Mouse (Mus musculus) kidney, embryonic 16.5 days (tissue): ENCODE measurements around the gene Dpp8. TPM values are rescaled to one million over a fixed set of nuclear protein-coding genes. Genes with fewer than 3 reads are reported as not detected.
"Not testable (repeated sequence)": the region's sequence is repeated elsewhere in the genome, so short reads cannot be mapped to it uniquely, and the experiment has no call there.

Experiments used
- ATAC-seq: fragments of 200-750 bp; cut with Nextera tagmentation; 2 replicates; pipeline ENCODE4 v1.8.0; 2017; ENCODE audit warnings: moderate TSS enrichment; ENCODE audit not compliant: low FRiP score, low TSS enrichment
- H3K27ac ChIP-seq: fragments of 300-500 bp; sonication (generic); 2 replicates; pipeline ENCODE4 v1.5.1; 2014; ENCODE audit warnings: low read length
- H3K27me3 ChIP-seq: fragments of 300-500 bp; sonication (generic); 2 replicates; pipeline ENCODE4 v1.6.1; 2014; ENCODE audit warnings: low read length, control low read depth, mixed read lengths; ENCODE audit not compliant: insufficient read depth
- H3K36me3 ChIP-seq: fragments of 300-500 bp; sonication (generic); 2 replicates; pipeline ENCODE4 v1.6.1; 2014; ENCODE audit warnings: low read length, control low read depth, mixed read lengths; ENCODE audit not compliant: insufficient read depth
- H3K4me1 ChIP-seq: fragments of 300-500 bp; sonication (generic); 2 replicates; pipeline ENCODE4 v1.6.1; 2014; ENCODE audit warnings: low read length, control low read depth, mixed read lengths; ENCODE audit not compliant: insufficient read depth
- H3K4me2 ChIP-seq: fragments of 300-500 bp; sonication (generic); replicated peaks from 2 replicates; pipeline ENCODE4 v1.6.1; 2014; ENCODE audit warnings: low read depth, low read length
- H3K4me3 ChIP-seq: fragments of 300-500 bp; sonication (generic); 2 replicates; pipeline ENCODE4 v1.5.1; 2014; ENCODE audit warnings: mild to moderate bottlenecking, low read length
- H3K9ac ChIP-seq: fragments of 300-500 bp; sonication (generic); replicated peaks from 2 replicates; pipeline ENCODE4 v1.6.1; 2014; ENCODE audit warnings: low read length
- H3K9me3 ChIP-seq: fragments of 300-500 bp; sonication (generic); 2 replicates; pipeline ENCODE4 v1.6.1; 2016; ENCODE audit warnings: low read length, control low read depth
- WGBS: fragments of 180-500 bp; shearing (Covaris S2); extraction: QIAGEN DNeasy Blood & Tissue Kit; methylation state at CpG from one replicate; pipeline ENCODE4 v1.1.7; 2014; 5-methylcytosine and 5-hydroxymethylcytosine counted together
- polyA plus RNA-seq: library from polyadenylated mRNA; unstranded; fragments of >200 nt; fragmentation: Nextera tagmentation; extraction: Ambion mirVana; gene quantifications from 2 replicates; pipeline ENCODE4 v1.2.1, GENCODE M21; 2015

The Dpp8 gene
- 37.7 and 39.5 TPM in 2 replicates for polyA plus RNA-seq

DNA sequence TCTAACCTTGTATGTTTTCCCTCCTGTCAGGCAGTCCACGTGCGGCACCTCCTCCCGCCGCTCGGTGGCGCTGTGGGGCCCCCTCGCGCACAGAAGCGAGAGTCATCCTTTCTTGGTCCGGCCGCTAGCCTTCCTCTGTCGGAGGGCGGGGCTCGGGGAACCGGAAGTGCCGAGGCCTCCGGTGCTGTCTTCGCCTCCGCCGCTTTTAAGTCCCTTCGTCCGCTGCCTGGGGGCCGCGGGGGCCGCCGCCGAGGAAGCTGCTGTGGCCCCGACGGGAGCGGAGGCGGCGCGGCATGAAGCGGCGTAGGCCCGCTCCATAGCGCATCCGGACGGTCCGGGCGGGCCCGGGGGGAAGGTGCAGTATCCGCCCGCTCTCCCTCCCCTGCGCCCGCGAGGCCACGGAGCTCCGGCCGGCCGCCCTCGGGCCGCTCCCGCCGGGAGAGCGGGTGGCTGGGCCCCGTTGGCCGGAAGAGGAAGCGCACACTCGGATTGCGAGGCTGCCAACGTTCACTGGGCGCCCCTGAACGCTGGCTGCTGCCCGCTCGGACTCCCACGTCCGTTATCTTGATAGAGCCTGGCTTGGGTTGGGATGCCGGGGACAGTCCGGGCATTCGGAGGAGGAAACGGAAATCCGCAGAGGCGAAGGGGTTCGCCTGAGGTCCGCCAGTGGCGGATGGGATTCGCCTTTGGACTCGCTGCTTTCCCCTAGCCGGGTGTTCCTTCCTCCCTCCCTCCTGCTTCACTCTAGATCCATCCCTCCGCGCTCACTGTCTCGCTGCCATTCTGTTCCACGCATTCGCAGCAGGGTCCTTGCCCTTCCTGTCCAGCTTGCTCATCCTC, at the start of gene Dpp8:
Gene Dpp8, plus strand, starts transcription at position 146 of the 840 bp plus-strand sequence.
- peak within 1 kb of the TSS; percentile 99 for H3K4me3 ChIP-seq
- H3K4me1 ChIP-seq, result peaks cover 11% of the 10 kb centered on the region
- peaks cover 4% of the 10 kb centered on the region; the same call in 1 of the 2 replicates for H3K36me3 ChIP-seq
- WGBS, result under 1% methylated on average over 60 of the region's 85 CpGs
- peak within 1 kb of the TSS; percentile 89 for H3K4me2 ChIP-seq
- no peaks in the 10 kb centered on the region for H3K9me3 ChIP-seq
- peak; percentile 94 for ATAC-seq
- H3K27me3 ChIP-seq, result no peaks in the 10 kb centered on the region
- peak within 1 kb of the TSS; percentile 99 for H3K9ac ChIP-seq
- peak within 1 kb of the TSS; percentile 95 for H3K27ac ChIP-seq

DNA sequence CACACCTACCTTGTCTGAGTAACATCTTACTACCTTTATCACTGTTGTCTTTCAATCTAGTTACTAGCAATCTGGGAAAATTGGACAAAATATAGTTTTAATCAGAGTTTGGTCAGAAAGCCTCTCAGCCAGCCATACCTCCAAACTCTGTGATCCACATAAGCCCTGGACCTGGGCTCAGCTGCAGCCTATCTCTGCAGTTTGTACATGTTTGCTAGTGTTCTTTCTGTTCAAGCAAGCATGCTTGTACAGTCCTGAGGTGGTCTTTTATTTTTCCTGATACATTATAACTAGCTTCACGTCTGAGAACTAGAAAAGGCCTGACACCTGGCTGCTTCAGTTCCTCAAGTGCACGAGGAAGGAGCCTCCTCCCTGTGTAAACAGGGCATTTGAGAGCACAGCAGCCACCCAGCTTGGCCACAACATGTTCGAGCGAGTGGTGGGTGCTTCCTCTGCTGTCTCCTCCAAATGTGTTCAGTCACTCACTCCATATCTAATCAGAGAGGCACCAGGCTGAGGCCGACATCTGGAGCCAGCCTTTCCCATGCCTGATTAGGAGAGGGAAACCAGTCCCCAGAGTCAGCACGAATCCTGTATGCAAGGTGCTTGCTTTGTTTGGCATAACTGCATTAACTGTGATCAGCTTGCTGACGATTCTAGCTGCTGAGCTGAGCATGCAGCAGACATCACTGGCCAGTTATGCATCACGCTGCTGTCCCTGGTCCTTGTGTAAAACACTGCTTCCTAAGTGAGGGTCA, 47.0 kb upstream of the Dpp8 start:
- Histone ChIP-seq H3K9me3 (no peaks in the 10 kb centered on the region), H3K9ac (no peak overlapping the region), H3K27me3 (no peaks in the 10 kb centered on the region), H3K4me1 (no peaks in the 10 kb centered on the region), H3K36me3 (peaks cover 74% of the 10 kb centered on the region), H3K4me2 (no peak overlapping the region), H3K27ac (no peak overlapping the region), H3K4me3 (no peak overlapping the region)
- WGBS, result 76% methylated on average over 8 of the region's 8 CpGs
- ATAC-seq, result no peak

DNA sequence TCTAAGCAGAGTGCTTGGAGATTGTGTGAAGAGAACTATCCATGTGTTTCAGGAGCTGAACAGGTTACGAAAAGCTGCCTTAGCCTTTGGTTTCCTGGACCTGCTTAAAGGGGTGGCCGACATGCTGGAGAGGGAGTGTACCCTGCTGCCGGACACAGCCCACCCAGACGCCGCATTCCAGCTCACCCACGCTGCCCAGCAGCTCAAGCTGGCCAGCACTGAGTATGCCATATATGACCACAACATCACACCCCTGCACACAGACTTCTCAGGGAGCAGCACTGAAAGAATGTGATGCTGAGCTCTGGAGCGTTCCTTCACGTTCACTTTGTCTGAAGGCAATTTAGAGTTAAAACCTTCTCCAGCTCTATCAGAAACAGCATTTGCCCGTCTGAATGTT, 46.4 kb upstream of the Dpp8 start:
- H3K4me3 ChIP-seq, result no peak overlapping the region
- WGBS, result 85% methylated on average over 9 of the region's 9 CpGs
- no peaks in the 10 kb centered on the region for H3K27me3 ChIP-seq
- H3K9ac ChIP-seq, result no peak overlapping the region
- H3K27ac ChIP-seq, result no peak overlapping the region
- H3K9me3 ChIP-seq, result no peaks in the 10 kb centered on the region
- no peaks in the 10 kb centered on the region for H3K4me1 ChIP-seq
- ATAC-seq, result no peak
- no peak overlapping the region for H3K4me2 ChIP-seq
- peaks cover 74% of the 10 kb centered on the region for H3K36me3 ChIP-seq

DNA sequence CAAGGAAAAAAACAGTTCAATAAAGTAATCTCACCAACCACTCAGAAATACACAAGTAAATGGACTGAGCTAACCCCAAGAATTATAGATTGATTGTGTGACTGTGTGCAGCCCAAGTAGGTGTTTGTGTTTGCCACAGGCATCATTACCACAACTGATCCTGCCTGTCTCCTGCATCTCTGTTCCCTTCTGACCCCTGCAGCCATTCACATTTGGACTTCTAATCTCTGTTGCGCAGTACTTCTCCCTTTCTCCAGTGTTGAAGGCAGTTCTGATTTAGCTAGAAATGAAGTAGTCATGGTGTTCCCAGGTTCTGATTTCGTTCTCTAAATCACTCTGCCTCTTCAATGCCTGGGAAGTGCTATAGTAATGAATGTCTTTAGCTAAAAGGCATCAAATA, 44.6 kb upstream of the Dpp8 start:
- Histone ChIP-seq H3K4me1 (no peaks in the 10 kb centered on the region), H3K9me3 (no peaks in the 10 kb centered on the region), H3K9ac (no peak overlapping the region), H3K36me3 (peaks cover 66% of the 10 kb centered on the region), H3K27ac (no peak overlapping the region), H3K4me2 (no peak overlapping the region), H3K4me3 (no peak overlapping the region), H3K27me3 (no peaks in the 10 kb centered on the region)
- WGBS, result 97% methylated on average over 2 of the region's 2 CpGs
- ATAC-seq, result no peak

DNA sequence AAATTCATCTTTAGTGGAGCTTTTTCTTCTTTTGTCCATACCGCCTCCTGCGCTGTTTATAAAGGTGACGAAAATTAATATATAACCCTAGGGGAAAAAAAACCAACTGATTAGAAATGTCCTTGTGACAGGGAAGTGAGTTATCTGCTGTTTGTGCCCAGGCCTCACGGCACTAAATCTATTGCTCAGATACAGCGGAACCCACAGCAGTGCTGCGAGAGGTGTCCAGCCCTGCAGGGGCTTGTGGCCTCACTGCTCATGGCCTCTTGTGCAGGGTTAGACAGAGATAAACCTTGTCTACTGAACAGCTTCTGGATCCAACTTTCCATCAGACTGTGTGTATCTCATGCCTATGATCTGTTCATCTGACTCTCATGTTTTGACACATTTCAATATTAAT, 43.8 kb upstream of the Dpp8 start:
- Histone ChIP-seq H3K4me2 (no peak overlapping the region), H3K4me1 (no peaks in the 10 kb centered on the region), H3K27ac (no peak overlapping the region), H3K4me3 (no peak overlapping the region), H3K27me3 (no peaks in the 10 kb centered on the region), H3K9me3 (no peaks in the 10 kb centered on the region), H3K36me3 (peaks cover 60% of the 10 kb centered on the region), H3K9ac (no peak overlapping the region)
- 88% methylated on average over 6 of the region's 6 CpGs for WGBS
- ATAC-seq, result no peak

DNA sequence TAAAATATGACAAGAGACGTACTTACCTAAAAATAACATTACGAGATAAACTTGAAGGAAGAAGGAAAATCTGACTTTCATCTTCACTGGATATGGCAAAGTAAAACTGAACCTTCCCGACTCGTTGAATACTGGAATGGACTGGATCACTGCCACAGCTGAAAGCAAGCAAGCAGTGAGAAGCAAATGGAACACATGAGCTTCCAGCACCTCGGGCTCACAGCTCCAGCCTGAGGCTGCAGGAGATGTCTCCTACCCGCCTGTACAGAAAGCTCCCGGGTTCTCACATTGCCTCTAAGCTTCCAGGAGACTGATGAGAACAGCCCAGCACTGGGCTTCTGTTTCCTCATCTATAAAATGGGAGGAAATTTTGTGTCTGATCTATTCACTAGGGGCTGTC, 41.9 kb upstream of the Dpp8 start:
- no peaks in the 10 kb centered on the region for H3K9me3 ChIP-seq
- no peak overlapping the region for H3K9ac ChIP-seq
- no peaks in the 10 kb centered on the region for H3K4me1 ChIP-seq
- H3K36me3 ChIP-seq, result peaks cover 44% of the 10 kb centered on the region
- WGBS, result 88% methylated on average over 7 of the region's 7 CpGs
- ATAC-seq, result no peak
- H3K4me3 ChIP-seq, result no peak overlapping the region
- no peaks in the 10 kb centered on the region for H3K27me3 ChIP-seq
- no peak overlapping the region for H3K4me2 ChIP-seq
- no peak overlapping the region for H3K27ac ChIP-seq

DNA sequence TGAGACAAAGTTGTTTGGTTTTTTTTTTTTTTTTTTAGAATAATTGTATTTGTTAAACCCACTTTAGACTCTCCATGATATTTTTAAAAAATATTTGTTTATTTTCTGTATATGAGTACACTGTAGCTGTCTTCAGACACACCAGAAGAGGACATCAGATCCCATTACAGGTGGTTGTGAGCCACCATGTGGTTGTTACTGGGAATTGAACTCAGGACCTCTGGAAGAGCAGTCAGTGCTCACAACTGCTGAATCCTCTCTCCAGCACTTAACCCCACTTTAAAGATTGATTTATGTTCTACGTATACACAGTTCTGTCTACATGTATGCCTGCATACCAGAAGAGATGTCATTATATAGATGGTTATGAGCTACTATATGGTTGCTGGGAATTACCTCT, 36.8 kb upstream of the Dpp8 start:
- H3K36me3 ChIP-seq, result peaks cover 32% of the 10 kb centered on the region
- not testable (repeated sequence) for ATAC-seq, H3K9ac ChIP-seq, H3K27ac ChIP-seq, H3K4me3 ChIP-seq, H3K4me2 ChIP-seq, H3K9me3 ChIP-seq, H3K4me1 ChIP-seq, H3K27me3 ChIP-seq
- WGBS, result 97% methylated on average over 1 of the region's 1 CpGs

DNA sequence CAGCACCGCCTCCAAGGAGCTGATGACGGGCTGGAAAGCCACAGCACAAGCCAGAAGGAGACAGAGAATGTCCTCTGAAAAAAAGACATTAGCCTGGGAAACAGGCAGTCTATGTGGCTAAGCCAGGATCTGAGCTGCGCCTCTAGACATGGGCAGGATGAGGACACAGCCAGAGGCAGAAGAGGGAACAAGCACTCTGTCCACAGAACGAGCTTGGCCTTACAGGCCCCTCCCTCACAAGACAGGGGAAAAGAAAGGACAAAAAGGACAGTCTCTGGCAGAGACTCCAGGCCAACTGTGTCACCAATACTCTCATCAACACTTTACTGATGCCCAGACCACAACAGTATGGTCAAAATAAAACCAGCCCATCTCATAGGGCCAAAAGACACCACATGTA, 30.7 kb upstream of the Dpp8 start:
- 75% methylated on average over 4 of the region's 4 CpGs for WGBS
- ATAC-seq, result no peak

DNA sequence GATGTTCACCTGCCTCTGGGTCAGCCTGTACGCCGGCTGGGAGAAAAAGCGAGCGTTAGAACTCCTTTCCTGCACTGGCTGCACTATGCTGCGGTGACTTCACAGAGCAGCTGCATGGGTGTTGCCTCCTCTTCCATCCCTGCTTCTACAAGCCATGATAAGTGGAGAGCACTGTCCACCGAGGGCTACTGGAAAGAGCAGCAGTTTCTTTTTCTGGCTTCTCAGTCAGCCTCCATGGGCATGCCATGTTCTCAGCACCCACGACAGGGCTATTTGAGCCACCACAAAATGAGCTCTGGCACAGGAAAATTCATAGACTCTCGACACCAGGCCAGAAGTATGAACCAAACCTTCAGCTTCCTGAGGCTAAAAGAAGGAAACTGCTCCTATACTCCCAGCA, 26.5 kb upstream of the Dpp8 start:
- WGBS, result 94% methylated on average over 8 of the region's 8 CpGs
- Histone ChIP-seq H3K9me3 (peaks cover 5% of the 10 kb centered on the region; the same call in 1 of the 2 replicates), H3K4me1 (no peaks in the 10 kb centered on the region), H3K4me3 (no peak overlapping the region), H3K27me3 (no peaks in the 10 kb centered on the region), H3K27ac (no peak overlapping the region), H3K36me3 (peaks cover 37% of the 10 kb centered on the region), H3K9ac (no peak overlapping the region), H3K4me2 (no peak overlapping the region)
- ATAC-seq, result no peak

More for the DNA sequence above, 30.7 kb upstream of the Dpp8 start:
- H3K27me3 ChIP-seq, result no peaks in the 10 kb centered on the region
- no peak overlapping the region for H3K9ac ChIP-seq
- H3K27ac ChIP-seq, result no peak overlapping the region
- peaks cover 43% of the 10 kb centered on the region for H3K36me3 ChIP-seq
- no peaks in the 10 kb centered on the region for H3K9me3 ChIP-seq
- no peak overlapping the region for H3K4me3 ChIP-seq
- no peaks in the 10 kb centered on the region for H3K4me1 ChIP-seq
- no peak overlapping the region for H3K4me2 ChIP-seq

DNA sequence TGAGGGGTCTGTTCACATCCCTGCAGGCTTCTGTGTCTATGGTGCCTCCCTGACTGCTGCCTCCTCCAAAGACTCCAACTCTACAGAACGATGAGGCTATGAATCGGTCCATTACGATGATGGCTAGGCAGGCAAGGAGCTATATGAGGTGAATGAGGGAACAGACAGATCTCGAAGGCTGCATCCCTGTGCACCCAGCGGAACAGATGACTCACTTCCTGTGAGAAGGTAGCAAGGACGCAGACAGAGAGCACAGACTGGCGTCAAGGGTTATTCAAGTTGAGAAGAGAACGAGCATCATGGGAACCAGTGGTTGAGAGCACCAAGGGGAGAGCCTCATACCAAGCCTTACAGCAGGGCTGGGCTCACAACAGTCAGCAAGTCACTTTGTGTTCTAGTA, 21.6 kb upstream of the Dpp8 start:
- Histone ChIP-seq H3K9ac (no peak overlapping the region), H3K27ac (no peak overlapping the region), H3K4me3 (no peak overlapping the region), H3K9me3 (peaks cover 5% of the 10 kb centered on the region; the same call in 1 of the 2 replicates), H3K27me3 (no peaks in the 10 kb centered on the region), H3K4me2 (no peak overlapping the region), H3K4me1 (peaks cover 2% of the 10 kb centered on the region; the same call in 1 of the 2 replicates), H3K36me3 (peaks cover 15% of the 10 kb centered on the region)
- no peak for ATAC-seq
- WGBS, result 60% methylated on average over 8 of the region's 8 CpGs
